Mouse (Mus musculus): Measurements from ENCODE around the gene Agxt2.

The Agxt2 gene

GRCm38 (mm10) chr15:10436893-10437292 lies 78.6 kb downstream of the Agxt2 start:
- no peak for DNase-seq

GRCm38 (mm10) chr15:10439963-10440362 lies 81.6 kb downstream of the Agxt2 start:
- DNase-seq: no peak

GRCm38 (mm10) chr15:10441493-10441892 lies 83.2 kb downstream of the Agxt2 start:
- no peak for DNase-seq

GRCm38 (mm10) chr15:10442275-10442674 lies 83.9 kb downstream of the Agxt2 start:
- no peak for DNase-seq

GRCm38 (mm10) chr15:10447102-10447501 lies 88.8 kb downstream of the Agxt2 start:
- no peak for DNase-seq

Measured in right cerebral cortex, postnatal 14 days (tissue).